Mouse (Mus musculus): Measurements from ENCODE around the gene Cdh18. TPM values are rescaled to one million over a fixed set of nuclear protein-coding genes. Genes with fewer than 3 reads are reported as not detected.

The Cdh18 gene
- polyA plus RNA-seq, 1 experiment from 2014 or later, result 6.0 TPM

DNA sequence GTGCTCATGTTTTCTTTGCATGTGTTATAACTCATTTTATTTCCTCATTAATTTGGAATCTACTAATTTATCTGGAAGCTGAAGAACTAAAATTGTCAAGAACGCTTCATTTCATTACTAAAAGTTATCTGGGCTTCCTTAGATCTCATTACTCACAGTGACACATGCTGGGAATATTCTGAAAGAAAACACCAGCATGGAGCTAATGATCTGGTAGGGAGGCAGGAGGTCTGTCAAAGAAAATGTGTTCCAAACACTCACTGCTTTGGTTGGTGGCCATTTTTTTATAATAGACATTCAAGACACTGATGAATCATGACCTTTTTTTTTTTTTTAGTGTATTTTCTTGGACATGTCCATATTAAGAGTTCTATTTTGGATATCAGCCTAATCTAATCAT, 899.7 kb downstream of the Cdh18 start:
- WGBS, result 53% methylated on average over 1 of the region's 1 CpGs
- H3K27ac ChIP-seq (ENCODE audit: low read length), result no peak overlapping the region
- peaks cover 8% of the 10 kb centered on the region for H3K4me1 ChIP-seq (replicated peaks; ENCODE audit: control insufficient read depth, insufficient read depth, low read length)
- no peak overlapping the region for H3K4me2 ChIP-seq (ENCODE audit: low read length)
- no peaks in the 10 kb centered on the region for H3K9me3 ChIP-seq (ENCODE audit: control insufficient read depth, low read length)
- ATAC-seq, result no peak
- H3K4me3 ChIP-seq (replicated peaks; ENCODE audit: low read length), result no peak overlapping the region
- H3K27me3 ChIP-seq (replicated peaks; ENCODE audit: control insufficient read depth, insufficient read depth, low read length), result no peaks in the 10 kb centered on the region
- no peak overlapping the region for H3K9ac ChIP-seq (replicated peaks; ENCODE audit: low read depth, low read length)
- no peaks in the 10 kb centered on the region for H3K36me3 ChIP-seq (ENCODE audit: control insufficient read depth, insufficient read depth)

DNA sequence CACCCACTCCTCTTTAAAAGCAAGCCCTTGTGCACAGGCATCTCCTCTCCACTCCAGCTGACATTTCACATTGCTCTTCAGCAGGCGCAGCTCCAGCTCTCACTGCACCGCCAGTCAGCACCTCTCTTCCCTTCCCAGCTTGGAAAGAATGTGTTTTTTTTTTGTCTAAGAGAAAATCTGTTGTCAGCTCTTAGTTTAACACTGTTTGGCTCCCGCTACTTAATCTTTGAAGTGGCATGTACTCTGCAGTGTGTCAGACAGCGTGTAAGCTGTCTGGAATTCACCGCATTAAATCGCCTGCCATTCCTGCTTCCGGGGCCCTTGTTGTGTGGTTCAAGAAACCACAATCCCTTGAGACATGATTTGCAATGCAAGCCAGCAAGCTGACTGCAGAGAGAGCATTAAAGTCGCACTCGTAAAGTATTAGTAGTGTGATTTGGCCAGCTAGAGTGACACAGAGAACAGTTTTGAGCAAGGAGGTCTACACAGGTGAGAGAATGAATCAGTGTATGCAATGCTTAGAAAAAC, 903.3 kb downstream of the Cdh18 start:
- Histone ChIP-seq H3K9ac (replicated peaks; ENCODE audit: low read depth, low read length) (peak overlapping the region; percentile 22; the same call in 1 of the 2 replicates), H3K9me3 (ENCODE audit: control insufficient read depth, low read length) (no peaks in the 10 kb centered on the region), H3K27me3 (replicated peaks; ENCODE audit: control insufficient read depth, insufficient read depth, low read length) (no peaks in the 10 kb centered on the region), H3K36me3 (ENCODE audit: control insufficient read depth, insufficient read depth) (no peaks in the 10 kb centered on the region), H3K4me1 (replicated peaks; ENCODE audit: control insufficient read depth, insufficient read depth, low read length) (peaks cover 6% of the 10 kb centered on the region), H3K27ac (ENCODE audit: low read length) (peak overlapping the region; percentile 3; the same call in 1 of the 2 replicates), H3K4me3 (replicated peaks; ENCODE audit: low read length) (peak overlapping the region; percentile 23), H3K4me2 (ENCODE audit: low read length) (peak overlapping the region; percentile 46)
- WGBS, result 9% methylated on average over 9 of the region's 9 CpGs
- peak; percentile 93 for ATAC-seq

DNA sequence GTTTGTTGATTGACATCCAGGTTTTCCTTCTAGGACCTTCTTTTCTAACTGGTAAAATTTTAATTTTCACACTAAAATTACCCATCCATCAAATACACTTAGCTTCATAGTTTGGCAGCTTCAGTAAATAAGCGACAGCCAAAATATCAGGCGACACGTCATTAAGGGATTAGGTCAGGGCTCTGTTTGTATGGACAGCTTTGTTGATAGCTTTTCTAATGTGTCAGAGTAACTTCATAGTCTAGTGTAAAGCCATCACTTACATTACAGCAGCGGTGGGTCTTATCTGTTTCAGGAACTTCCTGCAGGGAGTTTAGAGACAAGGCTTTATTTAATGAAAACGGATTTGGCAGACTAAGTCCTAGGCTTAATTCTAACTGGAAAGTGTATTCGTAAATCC, 904.5 kb downstream of the Cdh18 start:
- WGBS, result 71% methylated on average over 6 of the region's 6 CpGs
- H3K27ac ChIP-seq (ENCODE audit: low read length), result no peak overlapping the region
- no peak overlapping the region for H3K4me2 ChIP-seq (ENCODE audit: low read length)
- H3K9me3 ChIP-seq (ENCODE audit: control insufficient read depth, low read length), result no peaks in the 10 kb centered on the region
- peaks cover 6% of the 10 kb centered on the region for H3K4me1 ChIP-seq (replicated peaks; ENCODE audit: control insufficient read depth, insufficient read depth, low read length)
- no peak overlapping the region for H3K9ac ChIP-seq (replicated peaks; ENCODE audit: low read depth, low read length)
- no peak overlapping the region for H3K4me3 ChIP-seq (replicated peaks; ENCODE audit: low read length)
- no peaks in the 10 kb centered on the region for H3K27me3 ChIP-seq (replicated peaks; ENCODE audit: control insufficient read depth, insufficient read depth, low read length)
- ATAC-seq, result no peak
- H3K36me3 ChIP-seq (ENCODE audit: control insufficient read depth, insufficient read depth), result no peaks in the 10 kb centered on the region

DNA sequence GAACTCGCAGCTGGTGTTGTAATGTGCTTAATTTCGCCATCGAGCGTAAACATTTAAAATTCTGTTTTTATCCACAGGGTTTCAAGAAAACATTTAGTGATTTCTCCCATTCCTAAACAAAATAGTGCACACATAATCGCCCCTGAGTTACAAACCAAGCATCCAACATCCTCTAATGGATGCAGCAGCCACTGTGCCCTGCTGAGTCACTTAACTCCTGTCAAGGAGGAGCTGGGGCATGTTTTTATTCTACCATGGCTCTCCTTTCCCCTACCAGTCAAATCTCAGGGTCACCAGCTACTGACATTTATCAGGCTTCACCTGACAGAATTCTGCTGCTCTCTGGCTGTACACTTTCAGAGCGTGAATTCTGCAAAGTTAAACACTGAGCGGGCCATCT, 906.5 kb downstream of the Cdh18 start:
- no peak overlapping the region for H3K4me3 ChIP-seq (replicated peaks; ENCODE audit: low read length)
- no peaks in the 10 kb centered on the region for H3K36me3 ChIP-seq (ENCODE audit: control insufficient read depth, insufficient read depth)
- no peaks in the 10 kb centered on the region for H3K27me3 ChIP-seq (replicated peaks; ENCODE audit: control insufficient read depth, insufficient read depth, low read length)
- no peak for ATAC-seq
- H3K4me2 ChIP-seq (ENCODE audit: low read length), result no peak overlapping the region
- no peaks in the 10 kb centered on the region for H3K9me3 ChIP-seq (ENCODE audit: control insufficient read depth, low read length)
- 76% methylated on average over 7 of the region's 7 CpGs for WGBS
- peaks cover 6% of the 10 kb centered on the region for H3K4me1 ChIP-seq (replicated peaks; ENCODE audit: control insufficient read depth, insufficient read depth, low read length)
- H3K9ac ChIP-seq (replicated peaks; ENCODE audit: low read depth, low read length), result no peak overlapping the region
- H3K27ac ChIP-seq (ENCODE audit: low read length), result no peak overlapping the region

DNA sequence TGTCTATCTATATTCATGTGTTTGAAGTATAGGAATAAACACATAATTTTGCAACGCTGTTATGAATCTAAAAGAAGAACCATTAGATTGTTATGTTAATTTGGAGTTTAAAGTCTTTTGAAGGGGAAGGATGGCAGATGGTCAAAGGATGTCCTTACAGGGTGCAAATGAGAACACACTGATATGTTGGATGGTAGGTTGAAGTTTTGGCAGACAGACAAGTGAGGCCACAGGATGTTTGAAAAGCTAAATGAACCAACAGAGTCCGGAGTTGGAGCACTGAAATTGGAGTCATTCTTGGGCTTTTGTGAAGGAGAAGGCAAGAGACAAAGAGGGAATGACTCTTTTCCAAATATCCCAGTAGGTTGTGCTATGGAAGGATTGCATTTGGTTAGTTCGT, 908.6 kb downstream of the Cdh18 start:
- H3K36me3 ChIP-seq (ENCODE audit: control insufficient read depth, insufficient read depth), result no peaks in the 10 kb centered on the region
- H3K9me3 ChIP-seq (ENCODE audit: control insufficient read depth, low read length), result no peaks in the 10 kb centered on the region
- no peak overlapping the region for H3K4me2 ChIP-seq (ENCODE audit: low read length)
- H3K27ac ChIP-seq (ENCODE audit: low read length), result no peak overlapping the region
- H3K4me1 ChIP-seq (replicated peaks; ENCODE audit: control insufficient read depth, insufficient read depth, low read length), result 0 out of 2 replicates have a peak, but pooled peaks cover under 1% of the 10 kb centered on the region
- ATAC-seq, result no peak
- no peaks in the 10 kb centered on the region for H3K27me3 ChIP-seq (replicated peaks; ENCODE audit: control insufficient read depth, insufficient read depth, low read length)
- WGBS, result 40% methylated on average over 3 of the region's 3 CpGs
- H3K4me3 ChIP-seq (replicated peaks; ENCODE audit: low read length), result no peak overlapping the region
- no peak overlapping the region for H3K9ac ChIP-seq (replicated peaks; ENCODE audit: low read depth, low read length)

DNA sequence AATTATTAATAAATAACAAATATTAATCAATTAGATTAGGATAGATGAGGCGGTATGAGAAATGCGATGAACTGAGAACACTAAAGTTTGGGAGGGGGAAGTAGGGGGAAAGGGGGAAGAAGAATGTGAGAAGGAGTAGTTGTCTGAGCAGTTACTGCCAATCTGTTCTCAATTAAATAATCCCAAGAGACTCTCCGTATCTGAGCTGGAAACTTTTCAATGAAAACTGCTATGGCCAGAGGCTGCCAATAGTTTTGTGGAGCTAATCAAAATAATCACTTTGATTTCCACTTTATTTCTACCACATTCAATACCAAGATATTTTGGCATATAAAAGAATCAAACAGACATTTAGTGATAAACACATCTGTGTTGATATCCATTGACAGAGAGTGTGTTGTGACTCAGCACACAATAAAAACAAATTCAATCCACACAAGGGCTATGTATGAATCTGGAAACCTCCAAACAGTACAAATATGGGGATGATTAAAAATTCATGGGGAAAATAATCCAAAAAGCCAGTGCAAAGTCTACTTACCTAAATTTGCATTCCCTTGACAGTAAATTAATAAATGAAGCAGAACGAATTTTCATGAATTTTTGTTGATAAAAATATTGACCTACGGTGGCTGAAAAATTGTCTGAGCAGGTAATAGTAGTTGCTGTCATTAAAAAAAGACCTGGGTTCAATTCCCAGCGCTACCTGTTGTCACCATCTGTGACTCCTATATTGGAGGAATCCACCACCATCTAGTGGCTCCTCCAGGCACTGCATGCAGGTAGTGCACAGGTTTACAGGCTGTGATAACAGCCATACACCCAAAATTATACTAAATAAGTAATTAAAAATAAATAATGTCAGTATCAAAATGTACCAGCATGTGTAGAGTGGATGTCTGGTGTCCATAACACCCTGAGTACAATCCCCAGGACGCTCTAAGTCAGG, 922.0 kb downstream of the Cdh18 start:
- peak; percentile 69 for ATAC-seq
- Histone ChIP-seq H3K36me3 (ENCODE audit: control insufficient read depth, insufficient read depth) (no peaks in the 10 kb centered on the region), H3K4me3 (replicated peaks; ENCODE audit: low read length) (no peak overlapping the region), H3K27ac (ENCODE audit: low read length) (no peak overlapping the region), H3K9me3 (ENCODE audit: control insufficient read depth, low read length) (no peaks in the 10 kb centered on the region), H3K27me3 (replicated peaks; ENCODE audit: control insufficient read depth, insufficient read depth, low read length) (no peaks in the 10 kb centered on the region), H3K4me2 (ENCODE audit: low read length) (no peak overlapping the region), H3K9ac (replicated peaks; ENCODE audit: low read depth, low read length) (no peak overlapping the region), H3K4me1 (replicated peaks; ENCODE audit: control insufficient read depth, insufficient read depth, low read length) (no peaks in the 10 kb centered on the region)
- WGBS, result 72% methylated on average over 7 of the region's 7 CpGs

DNA sequence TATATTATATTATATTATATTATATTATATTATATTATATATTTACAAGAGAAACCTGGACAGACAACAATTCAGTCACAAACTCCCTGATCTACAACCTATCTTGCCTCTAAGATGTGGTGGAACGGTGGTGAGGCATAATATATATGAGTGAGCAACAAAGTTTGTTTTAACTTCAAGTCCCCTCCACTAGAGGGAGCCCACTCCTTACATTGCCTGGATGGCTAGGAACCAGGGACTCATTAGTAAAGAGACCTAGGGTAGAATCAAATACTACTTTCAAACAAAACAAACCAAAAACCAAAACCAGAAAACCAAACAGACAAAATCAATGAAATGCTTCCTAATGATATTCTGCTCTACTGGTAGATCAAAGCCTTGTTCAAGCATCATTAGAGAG, 937.5 kb downstream of the Cdh18 start:
- H3K4me2 ChIP-seq (ENCODE audit: low read length), result no peak overlapping the region
- H3K4me1 ChIP-seq (replicated peaks; ENCODE audit: control insufficient read depth, insufficient read depth, low read length), result no peaks in the 10 kb centered on the region
- H3K27me3 ChIP-seq (replicated peaks; ENCODE audit: control insufficient read depth, insufficient read depth, low read length), result no peaks in the 10 kb centered on the region
- no peaks in the 10 kb centered on the region for H3K9me3 ChIP-seq (ENCODE audit: control insufficient read depth, low read length)
- ATAC-seq, result no peak
- no peaks in the 10 kb centered on the region for H3K36me3 ChIP-seq (ENCODE audit: control insufficient read depth, insufficient read depth)
- H3K27ac ChIP-seq (ENCODE audit: low read length), result no peak overlapping the region
- 48% methylated on average over 1 of the region's 1 CpGs for WGBS
- no peak overlapping the region for H3K4me3 ChIP-seq (replicated peaks; ENCODE audit: low read length)
- H3K9ac ChIP-seq (replicated peaks; ENCODE audit: low read depth, low read length), result no peak overlapping the region

DNA sequence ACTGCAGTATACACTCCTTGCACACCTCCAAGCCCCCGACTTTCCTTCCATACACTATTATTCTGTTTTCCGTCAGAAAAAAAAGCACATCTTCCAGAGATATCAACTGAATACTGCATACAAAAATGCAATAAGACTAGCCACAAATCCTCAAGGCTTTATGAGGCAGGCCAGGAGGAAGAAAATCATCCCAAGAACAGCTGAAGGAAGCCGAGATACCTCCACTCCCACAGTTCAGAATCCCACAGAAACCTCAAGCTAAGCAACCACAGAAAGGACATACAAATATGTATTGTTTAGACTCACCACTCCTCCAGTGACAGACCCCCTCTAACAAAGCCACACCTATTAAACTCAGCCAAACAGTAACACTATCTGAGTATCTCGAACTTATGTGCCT, 957.7 kb downstream of the Cdh18 start:
- Histone ChIP-seq H3K27me3 (replicated peaks; ENCODE audit: control insufficient read depth, insufficient read depth, low read length) (no peaks in the 10 kb centered on the region), H3K4me3 (replicated peaks; ENCODE audit: low read length) (no peak overlapping the region), H3K4me2 (ENCODE audit: low read length) (no peak overlapping the region), H3K27ac (ENCODE audit: low read length) (no peak overlapping the region), H3K36me3 (ENCODE audit: control insufficient read depth, insufficient read depth) (no peaks in the 10 kb centered on the region), H3K4me1 (replicated peaks; ENCODE audit: control insufficient read depth, insufficient read depth, low read length) (no peaks in the 10 kb centered on the region), H3K9ac (replicated peaks; ENCODE audit: low read depth, low read length) (no peak overlapping the region), H3K9me3 (ENCODE audit: control insufficient read depth, low read length) (no peaks in the 10 kb centered on the region)
- ATAC-seq, result no peak
- WGBS, result 80% methylated on average over 4 of the region's 4 CpGs

DNA sequence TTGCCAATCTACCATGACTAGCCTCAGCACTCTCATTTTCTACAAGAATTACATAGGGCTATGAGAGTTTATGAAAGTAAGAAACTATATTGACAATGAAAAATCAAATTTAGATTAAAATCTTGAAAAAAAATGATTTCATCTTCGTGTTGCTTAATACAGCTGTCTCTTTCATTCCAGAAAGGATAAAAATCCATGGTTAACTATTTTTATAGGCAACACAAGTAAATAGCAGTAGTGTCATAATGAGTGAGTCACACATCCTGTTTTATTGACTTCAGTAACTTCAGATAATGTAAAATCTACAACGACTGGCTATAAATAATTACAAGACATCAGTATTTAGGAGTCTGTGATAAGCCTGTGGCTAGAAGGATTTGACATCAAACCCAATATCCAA, 960.9 kb downstream of the Cdh18 start:
- Histone ChIP-seq H3K9me3 (ENCODE audit: control insufficient read depth, low read length) (no peaks in the 10 kb centered on the region), H3K27ac (ENCODE audit: low read length) (no peak overlapping the region), H3K4me2 (ENCODE audit: low read length) (no peak overlapping the region), H3K9ac (replicated peaks; ENCODE audit: low read depth, low read length) (no peak overlapping the region), H3K36me3 (ENCODE audit: control insufficient read depth, insufficient read depth) (no peaks in the 10 kb centered on the region), H3K4me1 (replicated peaks; ENCODE audit: control insufficient read depth, insufficient read depth, low read length) (no peaks in the 10 kb centered on the region), H3K4me3 (replicated peaks; ENCODE audit: low read length) (no peak overlapping the region), H3K27me3 (replicated peaks; ENCODE audit: control insufficient read depth, insufficient read depth, low read length) (no peaks in the 10 kb centered on the region)
- 58% methylated on average over 2 of the region's 2 CpGs for WGBS
- no peak for ATAC-seq

Measured in forebrain, embryonic 16.5 days (tissue).